Mouse (Mus musculus) bone marrow, adult 2 months (tissue): ENCODE data around the gene Nkiras2.
"Not testable (repeated sequence)": the region's sequence is repeated elsewhere in the genome, so short reads cannot be mapped to it uniquely, and the experiment has no call there.

ENCODE experiments used
- CTCF ChIP-seq: fragments of 200-500 bp; IDR thresholded peaks from 2 replicates; pipeline ENCODE4 v1.5.1; 2011; ENCODE audit warnings: low read length, control low read depth; ENCODE audit not compliant: control insufficient read depth, insufficient read depth
- POLR2A ChIP-seq: fragments of 200-500 bp; IDR thresholded peaks from 2 replicates; pipeline ENCODE4 v1.6.1; 2011; ENCODE audit warnings: low read depth, mild to moderate bottlenecking, control low read depth, low read length, borderline replicate concordance; ENCODE audit not compliant: control insufficient read depth

- TF ChIP-seq CTCF, POLR2A: not testable (repeated sequence)
Measured at GRCm38 (mm10) chr11:100582413-100582812, 36.6 kb upstream of the Nkiras2 start.
